Mouse (Mus musculus) CH12.LX (cell line): ENCODE results near the gene Dzank1. TPM values are rescaled to one million over a fixed set of nuclear protein-coding genes. Genes with fewer than 3 reads are reported as not detected.

Source experiments
- DNase-seq: peaks from one replicate; pipeline ENCODE4 v3.0.0-alpha.2; 2013; ENCODE audit errors: extremely low read depth
- H3K27ac ChIP-seq: 2 replicates; pipeline ENCODE4 v1.5.1; 2012; ENCODE audit warnings: low read depth, mild to moderate bottlenecking, control low read depth, moderate library complexity; ENCODE audit not compliant: insufficient read depth
- H3K27me3 ChIP-seq: replicated peaks from 2 replicates; pipeline ENCODE3; 2012; ENCODE audit warnings: inconsistent platforms
- H3K36me3 ChIP-seq, 2 experiments: replicated peaks in 1 of 2; 2 replicates each; pipeline versions ENCODE3 to v1.6.1; 2012; ENCODE audit warnings: inconsistent platforms in 1 of 2, low read length in 1 of 2, mild to moderate bottlenecking in 1 of 2, mixed read lengths in 1 of 2, moderate library complexity in 1 of 2; ENCODE audit not compliant: control insufficient read depth in 1 of 2, insufficient read depth in 1 of 2
- H3K4me1 ChIP-seq, 2 experiments: 2 replicates each; pipeline ENCODE4 v1.6.1; 2012; ENCODE audit warnings: inconsistent platforms in 1 of 2, moderate library complexity in 1 of 2; ENCODE audit not compliant: insufficient read depth in 2 of 2, control insufficient read depth in 1 of 2
- H3K4me2 ChIP-seq: 2 replicates; pipeline ENCODE4 v1.6.1; 2012; ENCODE audit warnings: low read depth, mild to moderate bottlenecking, control low read depth; ENCODE audit not compliant: poor library complexity, insufficient read depth, severe bottlenecking
- H3K4me3 ChIP-seq, 3 experiments: fragments of 150-350 bp in 1 of 3; sonication (generic) in 1 of 3; replicated peaks in 1 of 3; 2 replicates each; pipeline versions ENCODE3 to v1.5.1; 2011 to 2012; ENCODE audit warnings: low read depth in 2 of 3, low read length in 2 of 3, mild to moderate bottlenecking in 2 of 3, moderate library complexity in 2 of 3, control low read depth in 1 of 3, improper control_type of control experiment in 1 of 3, inconsistent platforms in 1 of 3, mixed read lengths in 1 of 3; ENCODE audit not compliant: poor library complexity in 1 of 3
- H3K79me2 ChIP-seq: replicated peaks from 2 replicates; pipeline ENCODE4 v1.6.1; 2012; ENCODE audit warnings: mild to moderate bottlenecking, moderate library complexity; ENCODE audit not compliant: control insufficient read depth, poor library complexity, insufficient read depth, severe bottlenecking; ENCODE audit errors: extremely low read depth
- H3K9ac ChIP-seq: 2 replicates; pipeline ENCODE4 v1.6.1; 2012; ENCODE audit warnings: low read depth, mild to moderate bottlenecking, control low read depth, moderate library complexity; ENCODE audit not compliant: insufficient read depth
- H3K9me3 ChIP-seq: replicated peaks from 2 replicates; pipeline ENCODE3; 2012; ENCODE audit warnings: low read length, inconsistent platforms, mixed read lengths
- BHLHE40 ChIP-seq: IDR thresholded peaks from 2 replicates; pipeline ENCODE4 v1.6.1; 2011; ENCODE audit warnings: mild to moderate bottlenecking, low read depth, low read length, improper control_type of control experiment
- CHD1 ChIP-seq: IDR thresholded peaks from 2 replicates; pipeline ENCODE4 v1.6.1; 2012; ENCODE audit warnings: low read depth, low read length, improper control_type of control experiment, inconsistent platforms
- CHD2 ChIP-seq: IDR thresholded peaks from 2 replicates; pipeline ENCODE4 v1.6.1; 2011; ENCODE audit warnings: low read length, improper control_type of control experiment
- CTCF ChIP-seq, 2 experiments: IDR thresholded peaks in 1 of 2; conservative IDR thresholded peaks in 1 of 2; 2 replicates each; pipeline ENCODE4 v1.5.1; 2011 to 2012; ENCODE audit warnings: low read depth in 2 of 2, low read length in 2 of 2, improper control_type of control experiment in 1 of 2, inconsistent platforms in 1 of 2, mild to moderate bottlenecking in 1 of 2, moderate library complexity in 1 of 2
- E2F4 ChIP-seq: IDR thresholded peaks from 2 replicates; pipeline ENCODE4 v1.6.1; 2011; ENCODE audit warnings: low read depth, low read length, improper control_type of control experiment; ENCODE audit not compliant: insufficient replicate concordance
- ELF1 ChIP-seq: IDR thresholded peaks from 2 replicates; pipeline ENCODE4 v1.6.1; 2014; ENCODE audit warnings: low read depth, mild to moderate bottlenecking, inconsistent platforms, low read length, improper control_type of control experiment
- GABPA ChIP-seq: IDR thresholded peaks from 2 replicates; pipeline ENCODE4 v1.6.1; 2012; ENCODE audit warnings: low read depth, low read length, improper control_type of control experiment, inconsistent platforms; ENCODE audit not compliant: insufficient replicate concordance
- IRF4 ChIP-seq: IDR thresholded peaks from 2 replicates; pipeline ENCODE4 v1.6.1; 2014; ENCODE audit warnings: low read depth, mild to moderate bottlenecking, inconsistent platforms, low read length, improper control_type of control experiment
- MAFK ChIP-seq: IDR thresholded peaks from 2 replicates; pipeline ENCODE4 v1.6.1; 2011; ENCODE audit warnings: low read length, improper control_type of control experiment; ENCODE audit not compliant: insufficient replicate concordance
- MAX ChIP-seq: IDR thresholded peaks from 2 replicates; pipeline ENCODE4 v1.6.1; 2011; ENCODE audit warnings: low read length, improper control_type of control experiment
- MAZ ChIP-seq: IDR thresholded peaks from 2 replicates; pipeline ENCODE4 v1.6.1; 2012; ENCODE audit warnings: low read depth, mild to moderate bottlenecking, inconsistent platforms, low read length, improper control_type of control experiment, moderate library complexity
- MEF2A ChIP-seq: IDR thresholded peaks from 2 replicates; pipeline ENCODE4 v1.6.1; 2014; ENCODE audit warnings: low read depth, mild to moderate bottlenecking, inconsistent platforms, low read length, improper control_type of control experiment, borderline replicate concordance
- MXI1 ChIP-seq: IDR thresholded peaks from 2 replicates; pipeline ENCODE4 v1.6.1; 2011; ENCODE audit warnings: mild to moderate bottlenecking, low read depth, low read length, improper control_type of control experiment
- NELFE ChIP-seq: IDR thresholded peaks from 2 replicates; pipeline ENCODE4 v1.6.1; 2011; ENCODE audit warnings: low read depth, low read length, improper control_type of control experiment
- NRF1 ChIP-seq: IDR thresholded peaks from 2 replicates; pipeline ENCODE4 v1.6.1; 2014; ENCODE audit warnings: low read depth, mild to moderate bottlenecking, inconsistent platforms, low read length, improper control_type of control experiment, moderate library complexity
- RCOR1 ChIP-seq: conservative IDR thresholded peaks from 2 replicates; pipeline ENCODE4 v1.6.1; 2012; ENCODE audit warnings: low read depth, mild to moderate bottlenecking, inconsistent platforms, low read length, improper control_type of control experiment
- SMC3 ChIP-seq: IDR thresholded peaks from 2 replicates; pipeline ENCODE4 v1.6.1; 2011; ENCODE audit warnings: low read depth, low read length, improper control_type of control experiment
- TCF12 ChIP-seq: IDR thresholded peaks from 2 replicates; pipeline ENCODE4 v1.6.1; 2014; ENCODE audit warnings: low read depth, mild to moderate bottlenecking, inconsistent platforms, low read length, improper control_type of control experiment
- UBTF ChIP-seq: IDR thresholded peaks from 2 replicates; pipeline ENCODE4 v1.6.1; 2012; ENCODE audit warnings: low read depth, mild to moderate bottlenecking, inconsistent platforms, low read length, improper control_type of control experiment, moderate library complexity
- USF1 ChIP-seq: IDR thresholded peaks from 2 replicates; pipeline ENCODE4 v1.6.1; 2014; ENCODE audit warnings: low read depth, mild to moderate bottlenecking, inconsistent platforms, low read length, improper control_type of control experiment
- USF2 ChIP-seq: conservative IDR thresholded peaks from 2 replicates; pipeline ENCODE4 v1.6.1; 2011; ENCODE audit warnings: low read depth, low read length, improper control_type of control experiment
- ZC3H11A ChIP-seq: IDR thresholded peaks from 2 replicates; pipeline ENCODE4 v1.6.1; 2012; ENCODE audit warnings: low read depth, mild to moderate bottlenecking, inconsistent platforms, low read length, improper control_type of control experiment
- ZKSCAN1 ChIP-seq: IDR thresholded peaks from 2 replicates; pipeline ENCODE4 v1.6.1; 2012; ENCODE audit warnings: low read depth, inconsistent platforms, low read length, improper control_type of control experiment, borderline replicate concordance
- ZMIZ1 ChIP-seq: IDR thresholded peaks from 2 replicates; pipeline ENCODE4 v1.6.1; 2012; ENCODE audit warnings: low read depth, mild to moderate bottlenecking, inconsistent platforms, low read length, improper control_type of control experiment
- dilution Hi-C: fragments of 300-500 bp; cut with MboI; formaldehyde crosslinking; loops from 2 replicates; pipeline ENCODE4 v1.14.3; 2020; ENCODE audit warnings: low sequenced_read_pairs; ENCODE audit not compliant: extremely low pct_unique_long_range_greater_than_20kb, extremely low pct_ligation_motif_present
- in situ Hi-C: fragments of 300-500 bp; cut with MboI; formaldehyde crosslinking; loops from 3 replicates; pipeline ENCODE4 v1.14.3; 2019; ENCODE audit warnings: low sequenced_read_pairs, low pct_ligation_motif_present, low pct_unique_long_range_greater_than_20kb, mixed read lengths
- polyA plus RNA-seq: library from polyadenylated mRNA; unstranded; fragments of >175 nt; gene quantifications from 2 replicates; pipeline ENCODE4 v1.2.1, GENCODE M21; 2012; ENCODE audit warnings: low read depth; ENCODE audit not compliant: insufficient read length
- total RNA-seq, 2 experiments: library from RNA; depleted of rRNA; stranded (reverse); fragments of 300-350 nt in 1 of 2; fragments of >200 nt in 1 of 2; gene quantifications; 2 replicates each; pipeline ENCODE4 v1.2.3; 2012 to 2014

Dzank1 gene
- total and polyA plus RNA-seq, 3 experiments = 0.08 to 0.29 (median 0.08) TPM

- Histone ChIP-seq H3K9me3 (peaks cover 3% of the 10 kb centered on the region), H3K4me1 (peaks cover 0 to 3% of the 10 kb centered on the region in 2 experiments; a peak in 2 of 4 replicates), H3K9ac (no peak overlapping the region), H3K4me3 (no peak overlapping the region), H3K27ac (no peak overlapping the region), H3K27me3 (peaks cover 1% of the 10 kb centered on the region), H3K4me2 (no peak overlapping the region), H3K79me2 (no peaks in the 10 kb centered on the region), H3K36me3 (no peaks in the 10 kb centered on the region)
- in situ Hi-C loops = no loop called here
- TF ChIP-seq NRF1 (no peak), ZKSCAN1 (no peak), CHD1 (no peak), MAZ (no peak), MXI1 (no peak), RCOR1 (no peak), NELFE (no peak), CTCF (conservative IDR thresholded peaks at IDR 0.05 in 1 of 2, IDR thresholded peaks at IDR 0.05 in 1 of 2; ENCODE audit: low read depth in 2 of 2, low read length in 2 of 2) (no peak), USF2 (no peak), ZMIZ1 (no peak), IRF4 (no peak), TCF12 (no peak), GABPA (no peak)
- dilution Hi-C loops = no loop called here
- DNase-seq = no peak
These were observed 43.1 kb downstream of the Dzank1 start for GRCm38 (mm10) chr2:144484084-144484483.

GRCm38 (mm10) chr2:144479421-144479820 is 47.8 kb downstream of the Dzank1 start:
- in situ Hi-C loops (no loop called here), dilution Hi-C loops (no loop called here)
- no peaks in the 10 kb centered on the region for H3K79me2 ChIP-seq
- peaks cover 0 to 3% of the 10 kb centered on the region in 2 experiments; a peak in 2 of 4 replicates for H3K4me1 ChIP-seq
- H3K27me3 ChIP-seq = no peaks in the 10 kb centered on the region
- TF ChIP-seq TCF12 (no peak), MAFK (no peak), UBTF (no peak), SMC3 (no peak), USF1 (no peak), E2F4 (no peak), BHLHE40 (no peak), MXI1 (no peak), ELF1 (no peak), ZC3H11A (no peak), CHD1 (no peak), NELFE (no peak), CHD2 (no peak), MEF2A (no peak), RCOR1 (no peak), MAX (no peak)
- no peak overlapping the region for H3K9ac ChIP-seq
- H3K4me3 ChIP-seq = no peak overlapping the region
- no peaks in the 10 kb centered on the region for H3K36me3 ChIP-seq
- DNase-seq = no peak
- no peak overlapping the region for H3K27ac ChIP-seq
- H3K4me2 ChIP-seq = no peak overlapping the region
- peaks cover 3% of the 10 kb centered on the region for H3K9me3 ChIP-seq
